Mouse (Mus musculus) fat pad, adult 2 months (tissue): ENCODE results near the gene Mmgt1.

Experiments used
- DNase-seq: peaks from one replicate; pipeline ENCODE4 v3.0.0-alpha.2; 2011; ENCODE audit warnings: low read depth, low spot score; ENCODE audit errors: extremely low read depth

Mmgt1 gene

GRCm38 (mm10) chrX:56597887-56598640 lies at the start of gene Mmgt1:
Gene Mmgt1 (minus strand): TSS chrX:56598069.
- peak; percentile 43 for DNase-seq

- DNase-seq: no peak
These were observed 42.2 kb upstream of the Mmgt1 start for GRCm38 (mm10) chrX:56640066-56640465.

GRCm38 (mm10) chrX:56636185-56636584 lies 38.3 kb upstream of the Mmgt1 start:
- no peak for DNase-seq

GRCm38 (mm10) chrX:56615236-56615635 lies 17.4 kb upstream of the Mmgt1 start:
- no peak for DNase-seq

GRCm38 (mm10) chrX:56610318-56610694 lies 12.4 kb upstream of the Mmgt1 start:
- no peak for DNase-seq

- no peak for DNase-seq
These were observed 11.9 kb upstream of the Mmgt1 start, which contains the start of gene Slc9a6 for GRCm38 (mm10) chrX:56609623-56610317. Gene Slc9a6 (plus strand): TSS chrX:56609757.

GRCm38 (mm10) chrX:56609285-56609622 lies 11.4 kb upstream of the Mmgt1 start:
- no peak for DNase-seq

- DNase-seq: no peak
These were observed 9.3 kb upstream of the Mmgt1 start for GRCm38 (mm10) chrX:56607032-56607710.

- DNase-seq: no peak
These were observed 8.7 kb upstream of the Mmgt1 start for GRCm38 (mm10) chrX:56606536-56606935.

GRCm38 (mm10) chrX:56597219-56597886 lies 516 bp downstream of the Mmgt1 start:
- no peak for DNase-seq

- DNase-seq: no peak
These were observed 19.7 kb downstream of the Mmgt1 start for GRCm38 (mm10) chrX:56578200-56578599.

- DNase-seq: no peak
These were observed 25.4 kb downstream of the Mmgt1 start for GRCm38 (mm10) chrX:56572465-56572864.

- no peak for DNase-seq
These were observed 44.3 kb downstream of the Mmgt1 start for GRCm38 (mm10) chrX:56553584-56553983.

- DNase-seq: no peak
These were observed 48.4 kb downstream of the Mmgt1 start, which contains the start of gene Gm648 for GRCm38 (mm10) chrX:56549506-56549905. Gene Gm648 (minus strand): TSS chrX:56549606.

GRCm38 (mm10) chrX:56537162-56537561 lies 60.7 kb downstream of the Mmgt1 start:
- no peak for DNase-seq
